Mouse (Mus musculus): ENCODE data around the gene Pck2. TPM values are rescaled to one million over a fixed set of nuclear protein-coding genes. Genes with fewer than 3 reads are reported as not detected.
A peak's percentile ranks its signal among the peaks of the same experiment; 100 is the strongest.

The Pck2 gene
- polyA plus RNA-seq, 1 experiment from 2014 or later, result 16.2 TPM

GRCm38 (mm10) chr14:55505612-55506011 is 34.5 kb upstream of the Pck2 start:
- Histone ChIP-seq H3K9me3 (ENCODE audit: control insufficient read depth, low read length) (no peaks in the 10 kb centered on the region), H3K9ac (replicated peaks; ENCODE audit: low read length) (no peak overlapping the region), H3K36me3 (ENCODE audit: control insufficient read depth, insufficient read depth, low read length) (peaks cover 55% of the 10 kb centered on the region), H3K4me3 (replicated peaks; ENCODE audit: low read depth, low read length) (no peak overlapping the region), H3K27me3 (ENCODE audit: control insufficient read depth, insufficient read depth, low read length) (no peaks in the 10 kb centered on the region), H3K27ac (replicated peaks; ENCODE audit: low read depth, low read length) (no peak overlapping the region), H3K4me2 (ENCODE audit: low read length) (no peak overlapping the region), H3K4me1 (ENCODE audit: control insufficient read depth, insufficient read depth, low read length) (no peaks in the 10 kb centered on the region)
- no peak for ATAC-seq (ENCODE audit: low FRiP score, low TSS enrichment)
- 85% methylated on average over 9 of the region's 9 CpGs for WGBS
- DNase-seq, result no peak

- ATAC-seq (ENCODE audit: low FRiP score, low TSS enrichment) (no peak), DNase-seq (no peak)
- WGBS, result 42% methylated on average over 7 of the region's 7 CpGs
- Histone ChIP-seq H3K4me2 (ENCODE audit: low read length) (no peak overlapping the region), H3K36me3 (ENCODE audit: control insufficient read depth, insufficient read depth, low read length) (peaks cover 33% of the 10 kb centered on the region; the same call in 1 of the 2 replicates), H3K27ac (replicated peaks; ENCODE audit: low read depth, low read length) (no peak overlapping the region), H3K4me3 (replicated peaks; ENCODE audit: low read depth, low read length) (no peak overlapping the region), H3K9ac (replicated peaks; ENCODE audit: low read length) (no peak overlapping the region), H3K27me3 (ENCODE audit: control insufficient read depth, insufficient read depth, low read length) (no peaks in the 10 kb centered on the region), H3K4me1 (ENCODE audit: control insufficient read depth, insufficient read depth, low read length) (no peaks in the 10 kb centered on the region), H3K9me3 (ENCODE audit: control insufficient read depth, low read length) (no peaks in the 10 kb centered on the region)
These were observed 32.3 kb upstream of the Pck2 start for GRCm38 (mm10) chr14:55507801-55508200.

DNA sequence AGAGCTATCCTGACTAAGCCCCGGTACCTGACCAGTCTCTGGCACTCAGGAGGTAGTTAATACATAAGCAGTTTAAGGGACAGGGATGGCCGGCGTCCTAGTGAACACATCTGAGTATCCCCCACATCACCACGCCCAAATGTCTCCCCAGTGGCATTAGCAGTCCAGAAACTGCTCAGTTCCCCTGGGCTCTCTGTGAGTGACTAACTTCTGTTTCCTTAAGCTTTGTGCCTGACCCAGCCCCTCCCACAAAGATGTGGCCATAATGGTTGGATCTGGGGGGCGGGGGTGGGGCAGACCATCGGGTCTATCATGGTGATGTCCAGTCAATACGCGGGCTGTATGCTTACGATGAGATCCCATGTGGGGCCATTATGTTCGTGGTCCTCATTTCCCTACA is 30.5 kb upstream of the Pck2 start:
- Histone ChIP-seq H3K27ac (replicated peaks; ENCODE audit: low read depth, low read length) (no peak overlapping the region), H3K9me3 (ENCODE audit: control insufficient read depth, low read length) (no peaks in the 10 kb centered on the region), H3K9ac (replicated peaks; ENCODE audit: low read length) (no peak overlapping the region), H3K27me3 (ENCODE audit: control insufficient read depth, insufficient read depth, low read length) (no peaks in the 10 kb centered on the region), H3K4me1 (ENCODE audit: control insufficient read depth, insufficient read depth, low read length) (no peaks in the 10 kb centered on the region), H3K4me2 (ENCODE audit: low read length) (no peak overlapping the region), H3K4me3 (replicated peaks; ENCODE audit: low read depth, low read length) (no peak overlapping the region), H3K36me3 (ENCODE audit: control insufficient read depth, insufficient read depth, low read length) (peaks cover 22% of the 10 kb centered on the region; the same call in 1 of the 2 replicates)
- 81% methylated on average over 10 of the region's 10 CpGs for WGBS
- no peak for ATAC-seq (ENCODE audit: low FRiP score, low TSS enrichment)
- no peak for DNase-seq

DNA sequence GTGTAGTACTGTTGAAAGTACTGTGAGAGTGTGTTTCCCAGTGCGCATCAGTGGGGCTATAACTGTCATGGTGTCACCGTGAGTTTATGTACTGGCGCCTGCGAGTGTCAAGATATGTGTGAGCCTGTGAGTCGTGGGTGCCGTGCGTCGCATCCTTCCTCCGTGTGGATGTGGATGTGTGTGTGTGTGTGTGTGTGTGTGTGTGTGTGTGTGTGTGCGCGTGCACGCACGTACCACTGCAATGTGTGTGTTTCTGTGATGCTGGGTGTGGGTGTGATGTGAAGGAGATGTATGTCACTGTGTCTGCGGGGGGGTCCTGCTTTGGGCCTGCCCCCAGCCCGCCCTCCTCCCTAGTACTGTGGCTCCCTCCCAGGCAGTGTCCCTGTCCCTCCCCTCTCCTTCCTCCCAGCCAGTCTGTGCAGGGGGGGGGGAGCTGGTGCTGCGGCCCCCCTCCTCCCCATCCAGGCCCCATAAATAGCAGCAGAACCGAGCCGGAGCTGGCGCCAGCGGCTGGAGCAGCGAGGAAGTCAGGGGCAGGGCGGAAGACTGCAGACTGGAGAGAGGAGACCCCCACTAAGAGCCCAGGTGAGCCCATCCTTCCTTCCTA is 29.8 kb upstream of the Pck2 start, which contains the start of gene Cpne6:
Cpne6 (plus strand) TSS at position 321 of the 607 bp plus-strand sequence.
- DNase-seq (no peak), ATAC-seq (ENCODE audit: low FRiP score, low TSS enrichment) (no peak)
- H3K27me3 ChIP-seq (ENCODE audit: control insufficient read depth, insufficient read depth, low read length), result no peaks in the 10 kb centered on the region
- H3K4me3 ChIP-seq (replicated peaks; ENCODE audit: low read depth, low read length), result no peak within 1 kb of the TSS
- H3K4me2 ChIP-seq (ENCODE audit: low read length), result no peak within 1 kb of the TSS
- peaks cover 18% of the 10 kb centered on the region; the same call in 1 of the 2 replicates for H3K36me3 ChIP-seq (ENCODE audit: control insufficient read depth, insufficient read depth, low read length)
- H3K27ac ChIP-seq (replicated peaks; ENCODE audit: low read depth, low read length), result no peak within 1 kb of the TSS
- H3K9ac ChIP-seq (replicated peaks; ENCODE audit: low read length), result no peak within 1 kb of the TSS
- no peaks in the 10 kb centered on the region for H3K9me3 ChIP-seq (ENCODE audit: control insufficient read depth, low read length)
- H3K4me1 ChIP-seq (ENCODE audit: control insufficient read depth, insufficient read depth, low read length), result no peaks in the 10 kb centered on the region
- WGBS, result 76% methylated on average over 22 of the region's 22 CpGs

DNA sequence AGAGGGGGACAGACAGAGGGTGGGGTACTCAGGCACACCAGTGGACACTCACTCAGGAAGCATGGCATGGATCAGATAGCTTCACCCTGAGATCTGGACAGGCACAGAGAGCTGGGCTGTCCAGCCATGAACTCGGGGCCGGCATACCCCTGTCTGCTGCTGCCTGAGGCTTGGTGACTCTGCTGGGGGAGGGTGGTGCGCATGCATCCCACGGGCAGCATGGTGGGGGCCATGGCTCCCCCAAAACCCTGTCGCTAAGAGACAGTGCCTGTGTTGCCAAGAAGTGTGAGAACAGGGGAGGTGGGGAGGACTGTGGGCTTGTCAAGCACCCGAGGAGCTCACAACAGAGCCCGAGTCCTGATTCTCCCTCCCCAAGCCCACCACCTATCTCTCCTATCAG is 29.0 kb upstream of the Pck2 start:
- ATAC-seq (ENCODE audit: low FRiP score, low TSS enrichment) (no peak; the same call in 1 of the 2 replicates), DNase-seq (no peak)
- Histone ChIP-seq H3K27ac (replicated peaks; ENCODE audit: low read depth, low read length) (no peak overlapping the region), H3K4me1 (ENCODE audit: control insufficient read depth, insufficient read depth, low read length) (no peaks in the 10 kb centered on the region), H3K9ac (replicated peaks; ENCODE audit: low read length) (no peak overlapping the region), H3K36me3 (ENCODE audit: control insufficient read depth, insufficient read depth, low read length) (peaks cover 15% of the 10 kb centered on the region; the same call in 1 of the 2 replicates), H3K27me3 (ENCODE audit: control insufficient read depth, insufficient read depth, low read length) (no peaks in the 10 kb centered on the region), H3K4me2 (ENCODE audit: low read length) (no peak overlapping the region), H3K4me3 (replicated peaks; ENCODE audit: low read depth, low read length) (no peak overlapping the region), H3K9me3 (ENCODE audit: control insufficient read depth, low read length) (no peaks in the 10 kb centered on the region)
- 50% methylated on average over 7 of the region's 7 CpGs for WGBS

GRCm38 (mm10) chr14:55513927-55514326 is 26.1 kb upstream of the Pck2 start:
- no peaks in the 10 kb centered on the region for H3K9me3 ChIP-seq (ENCODE audit: control insufficient read depth, low read length)
- H3K4me2 ChIP-seq (ENCODE audit: low read length), result no peak overlapping the region
- WGBS, result 73% methylated on average over 10 of the region's 10 CpGs
- H3K4me1 ChIP-seq (ENCODE audit: control insufficient read depth, insufficient read depth, low read length), result peaks cover 5% of the 10 kb centered on the region; the same call in 1 of the 2 replicates
- no peaks in the 10 kb centered on the region for H3K27me3 ChIP-seq (ENCODE audit: control insufficient read depth, insufficient read depth, low read length)
- DNase-seq (no peak), ATAC-seq (ENCODE audit: low FRiP score, low TSS enrichment) (no peak)
- H3K27ac ChIP-seq (replicated peaks; ENCODE audit: low read depth, low read length), result no peak overlapping the region
- no peak overlapping the region for H3K4me3 ChIP-seq (replicated peaks; ENCODE audit: low read depth, low read length)
- no peaks in the 10 kb centered on the region for H3K36me3 ChIP-seq (ENCODE audit: control insufficient read depth, insufficient read depth, low read length)
- no peak overlapping the region for H3K9ac ChIP-seq (replicated peaks; ENCODE audit: low read length)

DNA sequence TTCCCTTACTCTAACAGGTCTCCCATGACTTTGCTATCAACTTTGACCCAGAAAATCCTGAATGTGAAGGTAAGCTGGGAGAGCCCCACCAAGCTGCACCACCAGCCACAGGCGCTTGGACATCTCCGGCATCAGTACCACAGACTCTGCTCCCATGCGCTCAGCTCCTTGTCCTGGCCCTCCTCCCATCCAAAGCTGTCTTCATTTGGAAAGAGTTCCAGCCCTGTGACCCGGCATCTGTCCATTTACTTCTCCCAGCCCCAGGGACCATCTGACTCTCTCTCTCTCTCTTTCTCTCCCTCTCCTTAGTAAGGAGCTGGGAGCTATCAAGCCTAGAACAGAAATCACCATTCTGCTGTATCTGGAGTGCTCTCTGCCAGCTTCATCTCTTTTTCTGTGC is 24.2 kb upstream of the Pck2 start:
- no peak for ATAC-seq (ENCODE audit: low FRiP score, low TSS enrichment)
- Histone ChIP-seq H3K36me3 (ENCODE audit: control insufficient read depth, insufficient read depth, low read length) (no peaks in the 10 kb centered on the region), H3K9ac (replicated peaks; ENCODE audit: low read length) (no peak overlapping the region), H3K9me3 (ENCODE audit: control insufficient read depth, low read length) (no peaks in the 10 kb centered on the region), H3K27me3 (ENCODE audit: control insufficient read depth, insufficient read depth, low read length) (no peaks in the 10 kb centered on the region), H3K4me3 (replicated peaks; ENCODE audit: low read depth, low read length) (no peak overlapping the region), H3K4me1 (ENCODE audit: control insufficient read depth, insufficient read depth, low read length) (peaks cover 10% of the 10 kb centered on the region), H3K4me2 (ENCODE audit: low read length) (no peak overlapping the region), H3K27ac (replicated peaks; ENCODE audit: low read depth, low read length) (no peak overlapping the region)
- 85% methylated on average over 4 of the region's 4 CpGs for WGBS
- DNase-seq, result no peak

DNA sequence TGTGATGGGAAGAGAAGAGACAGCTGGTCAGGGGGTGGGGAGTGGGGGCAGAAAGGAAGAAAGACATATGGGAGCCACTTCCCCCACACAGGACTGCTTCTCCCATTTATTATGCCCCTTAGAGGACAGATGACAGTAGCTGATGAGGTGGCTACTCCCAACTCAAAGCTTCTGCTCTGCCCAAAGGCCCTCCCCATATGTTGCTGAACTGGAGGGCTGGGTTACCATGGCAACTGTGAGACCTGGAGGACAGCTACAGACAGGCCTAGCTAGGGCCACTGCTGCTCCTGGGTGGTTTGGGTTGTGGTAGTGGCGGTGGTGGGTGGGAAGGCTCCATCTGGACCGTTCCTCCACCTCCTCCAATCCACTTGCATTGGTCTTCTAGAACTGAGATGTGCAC is 21.2 kb upstream of the Pck2 start:
- peak; percentile 55 for ATAC-seq (ENCODE audit: low FRiP score, low TSS enrichment)
- Histone ChIP-seq H3K36me3 (ENCODE audit: control insufficient read depth, insufficient read depth, low read length) (no peaks in the 10 kb centered on the region), H3K4me1 (ENCODE audit: control insufficient read depth, insufficient read depth, low read length) (peaks cover 11% of the 10 kb centered on the region), H3K4me3 (replicated peaks; ENCODE audit: low read depth, low read length) (no peak overlapping the region), H3K9me3 (ENCODE audit: control insufficient read depth, low read length) (no peaks in the 10 kb centered on the region), H3K27ac (replicated peaks; ENCODE audit: low read depth, low read length) (no peak overlapping the region), H3K9ac (replicated peaks; ENCODE audit: low read length) (no peak overlapping the region), H3K27me3 (ENCODE audit: control insufficient read depth, insufficient read depth, low read length) (no peaks in the 10 kb centered on the region), H3K4me2 (ENCODE audit: low read length) (no peak overlapping the region)
- 10% methylated on average over 2 of the region's 2 CpGs for WGBS
- DNase-seq, result peak; percentile 70

DNA sequence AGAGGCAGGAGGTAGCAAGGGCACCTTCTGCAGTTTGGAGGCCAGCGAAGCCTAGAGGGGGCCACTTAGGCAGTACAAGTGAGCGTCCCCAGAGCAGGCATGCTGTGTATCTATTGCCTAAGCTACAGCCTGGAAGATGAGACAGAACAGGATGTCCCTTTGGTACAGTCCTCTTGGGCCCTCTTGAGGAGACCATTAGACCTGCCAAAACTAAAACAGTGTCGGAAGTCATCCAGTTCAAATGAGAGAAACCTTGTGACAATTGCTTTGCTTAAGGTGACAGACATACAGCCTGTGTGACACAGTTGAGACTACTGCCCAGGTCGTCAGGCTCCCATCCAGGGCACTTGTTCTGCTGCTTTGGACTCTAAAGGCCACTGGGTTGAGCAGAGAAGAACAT is 20.5 kb upstream of the Pck2 start:
- Histone ChIP-seq H3K4me2 (ENCODE audit: low read length) (no peak overlapping the region), H3K4me1 (ENCODE audit: control insufficient read depth, insufficient read depth, low read length) (peaks cover 11% of the 10 kb centered on the region), H3K27me3 (ENCODE audit: control insufficient read depth, insufficient read depth, low read length) (no peaks in the 10 kb centered on the region), H3K9ac (replicated peaks; ENCODE audit: low read length) (no peak overlapping the region), H3K4me3 (replicated peaks; ENCODE audit: low read depth, low read length) (no peak overlapping the region), H3K36me3 (ENCODE audit: control insufficient read depth, insufficient read depth, low read length) (no peaks in the 10 kb centered on the region), H3K27ac (replicated peaks; ENCODE audit: low read depth, low read length) (no peak overlapping the region), H3K9me3 (ENCODE audit: control insufficient read depth, low read length) (no peaks in the 10 kb centered on the region)
- DNase-seq (no peak), ATAC-seq (ENCODE audit: low FRiP score, low TSS enrichment) (no peak)
- WGBS, result 51% methylated on average over 4 of the region's 4 CpGs

Data from midbrain, embryonic 14.5 days (tissue).